Mouse (Mus musculus): ENCODE data around the gene Shb. TPM values are rescaled to one million over a fixed set of nuclear protein-coding genes. Genes with fewer than 3 reads are reported as not detected.

The Shb gene
- polyA plus RNA-seq, 1 experiment from 2014 or later = 13.6 TPM

- H3K27me3 ChIP-seq = no peaks in the 10 kb centered on the region
- peak; percentile 51; the same call in 1 of the 2 replicates for ATAC-seq (ENCODE audit: low FRiP score)
- peak overlapping the region; percentile 76 for H3K27ac ChIP-seq
- H3K36me3 ChIP-seq (replicated peaks) = no peaks in the 10 kb centered on the region
- H3K9ac ChIP-seq = no peak overlapping the region
- no peak overlapping the region for H3K4me3 ChIP-seq (replicated peaks)
- no peaks in the 10 kb centered on the region for H3K9me3 ChIP-seq
- H3K4me1 ChIP-seq = peaks cover 11% of the 10 kb centered on the region
- H3K4me2 ChIP-seq = no peak overlapping the region
- 47% methylated on average over 15 of the region's 15 CpGs for WGBS
These were observed 8.1 kb upstream of the Shb start for GRCm38 (mm10) chr4:45540151-45540933.

- no peaks in the 10 kb centered on the region for H3K9me3 ChIP-seq
- H3K27me3 ChIP-seq = no peaks in the 10 kb centered on the region
- no peak overlapping the region for H3K27ac ChIP-seq
- no peaks in the 10 kb centered on the region for H3K36me3 ChIP-seq (replicated peaks)
- no peak for ATAC-seq (ENCODE audit: low FRiP score)
- H3K9ac ChIP-seq = no peak overlapping the region
- no peak overlapping the region for H3K4me3 ChIP-seq (replicated peaks)
- peaks cover 13% of the 10 kb centered on the region for H3K4me1 ChIP-seq
- no peak overlapping the region for H3K4me2 ChIP-seq
These were observed 6.9 kb upstream of the Shb start for GRCm38 (mm10) chr4:45539187-45539586.

GRCm38 (mm10) chr4:45533436-45533940 lies 1.2 kb upstream of the Shb start:
- no peak overlapping the region for H3K9ac ChIP-seq
- H3K4me1 ChIP-seq = peaks cover 37% of the 10 kb centered on the region
- ATAC-seq (ENCODE audit: low FRiP score) = no peak
- H3K27me3 ChIP-seq = peaks cover 4% of the 10 kb centered on the region; the same call in 1 of the 2 replicates
- no peak overlapping the region for H3K27ac ChIP-seq
- no peak overlapping the region for H3K4me3 ChIP-seq (replicated peaks)
- H3K4me2 ChIP-seq = no peak overlapping the region
- WGBS = 64% methylated on average over 1 of the region's 1 CpGs
- H3K36me3 ChIP-seq (replicated peaks) = no peaks in the 10 kb centered on the region
- H3K9me3 ChIP-seq = no peaks in the 10 kb centered on the region

GRCm38 (mm10) chr4:45530662-45531542 lies 1.4 kb downstream of the Shb start:
- peak; percentile 91 for ATAC-seq (ENCODE audit: low FRiP score)

GRCm38 (mm10) chr4:45529986-45530597 lies 2.2 kb downstream of the Shb start:
- H3K4me3 ChIP-seq (replicated peaks) = peak overlapping the region; percentile 78
- H3K4me1 ChIP-seq = peaks cover 67% of the 10 kb centered on the region
- peak overlapping the region; percentile 89 for H3K9ac ChIP-seq
- peak overlapping the region; percentile 87 for H3K4me2 ChIP-seq
- H3K27ac ChIP-seq = peak overlapping the region; percentile 92
- no peaks in the 10 kb centered on the region for H3K36me3 ChIP-seq (replicated peaks)
- no peaks in the 10 kb centered on the region for H3K9me3 ChIP-seq
- peaks cover 14% of the 10 kb centered on the region; the same call in 1 of the 2 replicates for H3K27me3 ChIP-seq
- 0% methylated on average over 52 of the region's 89 CpGs for WGBS
- ATAC-seq (ENCODE audit: low FRiP score) = peak; percentile 21

More at GRCm38 (mm10) chr4:45530662-45531542, 1.4 kb downstream of the Shb start:
- Histone ChIP-seq H3K4me3 (replicated peaks) (peak overlapping the region; percentile 78), H3K9ac (peak overlapping the region; percentile 89), H3K36me3 (replicated peaks) (no peaks in the 10 kb centered on the region), H3K4me1 (peaks cover 62% of the 10 kb centered on the region), H3K9me3 (no peaks in the 10 kb centered on the region), H3K27me3 (peaks cover 14% of the 10 kb centered on the region; the same call in 1 of the 2 replicates), H3K27ac (peak overlapping the region; percentile 92), H3K4me2 (peak overlapping the region; percentile 87)
- under 1% methylated on average over 68 of the region's 68 CpGs for WGBS

- Histone ChIP-seq H3K27ac (peak overlapping the region; percentile 92), H3K36me3 (replicated peaks) (no peaks in the 10 kb centered on the region), H3K4me2 (peak overlapping the region; percentile 87), H3K9me3 (no peaks in the 10 kb centered on the region), H3K4me1 (peaks cover 67% of the 10 kb centered on the region), H3K27me3 (peaks cover 14% of the 10 kb centered on the region; the same call in 1 of the 2 replicates), H3K4me3 (replicated peaks) (peak overlapping the region; percentile 78), H3K9ac (peak overlapping the region; percentile 89)
- no peak for ATAC-seq (ENCODE audit: low FRiP score)
- WGBS = under 1% methylated on average over 70 of the region's 71 CpGs
These were observed 2.9 kb downstream of the Shb start for GRCm38 (mm10) chr4:45529201-45529985.

- H3K36me3 ChIP-seq (replicated peaks) = no peaks in the 10 kb centered on the region
- peak overlapping the region; percentile 87 for H3K4me2 ChIP-seq
- H3K9ac ChIP-seq = peak overlapping the region; percentile 89
- no peak for ATAC-seq (ENCODE audit: low FRiP score)
- H3K9me3 ChIP-seq = no peaks in the 10 kb centered on the region
- peaks cover 68% of the 10 kb centered on the region for H3K4me1 ChIP-seq
- H3K27me3 ChIP-seq = peaks cover 14% of the 10 kb centered on the region; the same call in 1 of the 2 replicates
- 3% methylated on average over 21 of the region's 21 CpGs for WGBS
- H3K4me3 ChIP-seq (replicated peaks) = peak overlapping the region; percentile 78
- H3K27ac ChIP-seq = peak overlapping the region; percentile 92
These were observed 3.7 kb downstream of the Shb start for GRCm38 (mm10) chr4:45528355-45529198.

- no peak for ATAC-seq (ENCODE audit: low FRiP score)
These were observed 4.5 kb downstream of the Shb start for GRCm38 (mm10) chr4:45527562-45528354.

GRCm38 (mm10) chr4:45526846-45527561 lies 5.3 kb downstream of the Shb start:
- H3K4me3 ChIP-seq (replicated peaks) = peak overlapping the region; percentile 78
- WGBS = 52% methylated on average over 2 of the region's 2 CpGs
- 0 out of 2 replicates have a peak overlapping the region, but pooled peaks have one; percentile 17 for H3K9ac ChIP-seq
- ATAC-seq (ENCODE audit: low FRiP score) = no peak
- no peaks in the 10 kb centered on the region for H3K36me3 ChIP-seq (replicated peaks)
- peaks cover 71% of the 10 kb centered on the region for H3K4me1 ChIP-seq
- peaks cover 14% of the 10 kb centered on the region; the same call in 1 of the 2 replicates for H3K27me3 ChIP-seq
- H3K9me3 ChIP-seq = no peaks in the 10 kb centered on the region
- H3K27ac ChIP-seq = no peak overlapping the region
- peak overlapping the region; percentile 87 for H3K4me2 ChIP-seq

More at GRCm38 (mm10) chr4:45527562-45528354, 4.5 kb downstream of the Shb start:
- Histone ChIP-seq H3K4me1 (peaks cover 71% of the 10 kb centered on the region), H3K9ac (peak overlapping the region; percentile 89), H3K4me2 (peak overlapping the region; percentile 87), H3K27ac (no peak overlapping the region), H3K36me3 (replicated peaks) (no peaks in the 10 kb centered on the region), H3K9me3 (no peaks in the 10 kb centered on the region), H3K4me3 (replicated peaks) (peak overlapping the region; percentile 78), H3K27me3 (peaks cover 14% of the 10 kb centered on the region; the same call in 1 of the 2 replicates)
- WGBS = 94% methylated on average over 2 of the region's 2 CpGs
